Mouse (Mus musculus): ENCODE data around the gene Dmrtb1.

Gene Dmrtb1

GRCm38 (mm10) chr4:107652598-107653279 is 31.3 kb downstream of the Dmrtb1 start:
- no peaks in the 10 kb centered on the region for H3K27me3 ChIP-seq (ENCODE audit: control insufficient read depth, insufficient read depth, low read length, poor library complexity, severe bottlenecking)
- DNase-seq (ENCODE audit: low read depth, low spot score), result peak; percentile 38
- no peaks in the 10 kb centered on the region for H3K36me3 ChIP-seq (ENCODE audit: control insufficient read depth, insufficient read depth, low read length, poor library complexity, severe bottlenecking)

DNA sequence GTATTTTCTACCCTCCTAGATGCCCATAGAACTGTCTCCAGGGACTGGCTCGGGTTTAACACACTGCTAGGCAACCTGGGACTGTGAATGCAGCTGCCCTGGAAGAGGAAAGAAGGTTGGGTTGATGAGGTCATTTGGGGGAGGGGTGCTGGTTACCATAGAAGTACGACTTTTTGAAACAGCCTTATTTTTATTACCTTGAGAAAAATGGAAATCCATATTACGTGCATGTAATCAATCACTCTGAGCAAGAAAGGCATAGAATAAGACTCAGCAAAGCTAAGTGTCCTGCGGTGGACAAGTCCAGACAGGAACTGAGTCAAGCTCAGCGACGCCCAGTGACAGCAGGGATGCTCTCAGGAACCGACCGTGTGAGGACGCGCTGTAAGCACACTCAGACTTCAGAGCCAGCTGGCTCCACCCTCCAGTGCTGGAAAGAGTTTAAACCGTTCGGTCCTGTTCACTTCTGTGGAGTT is 33.0 kb downstream of the Dmrtb1 start:
- Histone ChIP-seq H3K27me3 (ENCODE audit: control insufficient read depth, insufficient read depth, low read length, poor library complexity, severe bottlenecking) (no peaks in the 10 kb centered on the region), H3K36me3 (ENCODE audit: control insufficient read depth, insufficient read depth, low read length, poor library complexity, severe bottlenecking) (no peaks in the 10 kb centered on the region)
- no peak for DNase-seq (ENCODE audit: low read depth, low spot score)

GRCm38 (mm10) chr4:107648959-107649485 is 35.0 kb downstream of the Dmrtb1 start:
- no peaks in the 10 kb centered on the region for H3K27me3 ChIP-seq (ENCODE audit: control insufficient read depth, insufficient read depth, low read length, poor library complexity, severe bottlenecking)
- DNase-seq (ENCODE audit: low read depth, low spot score), result no peak
- H3K36me3 ChIP-seq (ENCODE audit: control insufficient read depth, insufficient read depth, low read length, poor library complexity, severe bottlenecking), result no peaks in the 10 kb centered on the region

GRCm38 (mm10) chr4:107641624-107642023 is 42.4 kb downstream of the Dmrtb1 start:
- no peaks in the 10 kb centered on the region for H3K27me3 ChIP-seq (ENCODE audit: control insufficient read depth, insufficient read depth, low read length, poor library complexity, severe bottlenecking)
- no peak for DNase-seq (ENCODE audit: low read depth, low spot score)
- no peaks in the 10 kb centered on the region for H3K36me3 ChIP-seq (ENCODE audit: control insufficient read depth, insufficient read depth, low read length, poor library complexity, severe bottlenecking)

- H3K36me3 ChIP-seq (ENCODE audit: control insufficient read depth, insufficient read depth, low read length, poor library complexity, severe bottlenecking), result no peaks in the 10 kb centered on the region
- H3K27me3 ChIP-seq (ENCODE audit: control insufficient read depth, insufficient read depth, low read length, poor library complexity, severe bottlenecking), result 0 out of 2 replicates have a peak, but pooled peaks cover 1% of the 10 kb centered on the region
- DNase-seq (ENCODE audit: low read depth, low spot score), result no peak
These were observed 45.7 kb downstream of the Dmrtb1 start for GRCm38 (mm10) chr4:107638303-107638702.

GRCm38 (mm10) chr4:107637670-107638069 is 46.4 kb downstream of the Dmrtb1 start:
- DNase-seq (ENCODE audit: low read depth, low spot score), result peak; percentile 53
- H3K27me3 ChIP-seq (ENCODE audit: control insufficient read depth, insufficient read depth, low read length, poor library complexity, severe bottlenecking), result 0 out of 2 replicates have a peak, but pooled peaks cover 1% of the 10 kb centered on the region
- H3K36me3 ChIP-seq (ENCODE audit: control insufficient read depth, insufficient read depth, low read length, poor library complexity, severe bottlenecking), result no peaks in the 10 kb centered on the region

DNA sequence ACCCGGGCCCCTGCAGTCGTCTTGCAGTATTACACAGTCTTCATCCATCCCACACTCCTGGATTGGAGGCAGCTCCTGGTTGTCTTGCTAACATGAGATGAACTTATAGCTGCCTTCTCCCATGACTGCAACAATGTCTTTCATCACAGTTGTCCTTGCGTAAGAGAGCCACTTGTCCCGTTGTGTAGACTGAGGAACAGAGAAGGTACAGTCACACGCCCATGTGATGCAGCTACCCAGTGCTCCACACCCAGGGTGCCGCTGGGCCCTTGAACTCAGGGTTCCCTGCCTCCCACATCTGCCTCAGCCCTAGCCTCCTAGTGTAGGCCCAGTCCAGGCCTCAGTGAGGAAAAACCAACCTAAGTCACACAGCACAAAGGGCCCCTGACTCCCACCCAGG is 47.9 kb downstream of the Dmrtb1 start:
- 0 out of 2 replicates have a peak, but pooled peaks cover 1% of the 10 kb centered on the region for H3K27me3 ChIP-seq (ENCODE audit: control insufficient read depth, insufficient read depth, low read length, poor library complexity, severe bottlenecking)
- no peaks in the 10 kb centered on the region for H3K36me3 ChIP-seq (ENCODE audit: control insufficient read depth, insufficient read depth, low read length, poor library complexity, severe bottlenecking)
- DNase-seq (ENCODE audit: low read depth, low spot score), result no peak

- DNase-seq (ENCODE audit: low read depth, low spot score), result no peak
- H3K27me3 ChIP-seq (ENCODE audit: control insufficient read depth, insufficient read depth, low read length, poor library complexity, severe bottlenecking), result 0 out of 2 replicates have a peak, but pooled peaks cover 1% of the 10 kb centered on the region
- no peaks in the 10 kb centered on the region for H3K36me3 ChIP-seq (ENCODE audit: control insufficient read depth, insufficient read depth, low read length, poor library complexity, severe bottlenecking)
These were observed 49.4 kb downstream of the Dmrtb1 start for GRCm38 (mm10) chr4:107634631-107635030.

DNA sequence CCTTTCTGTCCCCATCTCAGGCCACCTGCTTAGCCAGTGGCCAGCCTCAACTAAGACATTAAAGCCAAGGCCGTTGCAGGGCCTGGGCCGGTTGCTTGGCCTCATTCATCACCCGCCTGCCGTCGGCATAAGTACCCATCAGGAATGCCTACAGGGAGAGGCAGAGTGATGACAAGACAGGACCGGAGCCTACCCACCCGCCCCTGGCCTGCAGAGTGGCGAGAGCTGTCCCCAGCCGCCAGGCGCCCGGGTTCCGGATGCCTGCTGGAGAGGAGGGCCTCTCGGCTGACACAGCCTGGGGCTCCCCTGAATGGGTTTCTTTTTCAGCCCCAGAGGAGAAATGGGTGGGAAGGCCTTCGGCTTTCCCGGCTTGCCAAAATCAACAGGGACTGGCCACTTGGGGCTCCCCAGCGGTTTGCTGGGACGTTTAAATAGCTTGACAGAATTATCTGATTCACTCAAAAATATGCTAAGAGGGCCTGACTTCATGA is 55.1 kb downstream of the Dmrtb1 start:
- DNase-seq (ENCODE audit: low read depth, low spot score), result no peak
- Histone ChIP-seq H3K27me3 (ENCODE audit: control insufficient read depth, insufficient read depth, low read length, poor library complexity, severe bottlenecking) (no peaks in the 10 kb centered on the region), H3K36me3 (ENCODE audit: control insufficient read depth, insufficient read depth, low read length, poor library complexity, severe bottlenecking) (no peaks in the 10 kb centered on the region)

GRCm38 (mm10) chr4:107628226-107628625 is 55.8 kb downstream of the Dmrtb1 start:
- H3K36me3 ChIP-seq (ENCODE audit: control insufficient read depth, insufficient read depth, low read length, poor library complexity, severe bottlenecking), result no peaks in the 10 kb centered on the region
- DNase-seq (ENCODE audit: low read depth, low spot score), result no peak

More at GRCm38 (mm10) chr4:107628226-107628625, 55.8 kb downstream of the Dmrtb1 start:
- H3K27me3 ChIP-seq (ENCODE audit: control insufficient read depth, insufficient read depth, low read length, poor library complexity, severe bottlenecking), result no peaks in the 10 kb centered on the region

Data from splenic B cell, adult 2 months (primary cell).